Mouse (Mus musculus): ENCODE measurements at regions not wholly inside any gene's neighbourhood (a gene's known extent, or its start where the extent isn't known, plus 50 kb on each side); places are given as distances from the start of the nearest gene placed in this dataset.

DNA sequence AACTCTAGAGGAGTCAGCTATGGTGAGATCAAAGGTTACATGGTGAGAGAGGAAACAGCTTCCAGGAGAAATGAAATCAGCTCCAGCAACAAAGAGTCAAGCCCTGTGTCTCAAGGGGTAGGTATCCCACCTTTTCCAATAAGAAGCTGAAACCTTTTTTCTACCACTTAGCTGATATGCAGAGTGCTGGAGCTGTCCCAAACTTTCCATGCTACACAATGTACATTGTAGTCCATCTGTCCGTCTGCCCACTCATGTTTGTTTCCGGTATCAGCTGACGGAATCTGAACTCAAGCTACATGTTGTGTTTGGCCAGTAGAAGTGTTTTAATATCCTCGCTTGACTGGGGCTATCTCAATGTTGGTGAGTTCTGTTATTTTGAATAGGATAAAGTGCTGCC, 83.6 kb upstream of the Ngf start:
- no peaks in the 10 kb centered on the region for H3K36me3 ChIP-seq
- H3K4me2 ChIP-seq, result no peak overlapping the region
- H3K27ac ChIP-seq (replicated peaks), result no peak overlapping the region
- no peaks in the 10 kb centered on the region for H3K9me3 ChIP-seq
- H3K27me3 ChIP-seq, result no peaks in the 10 kb centered on the region
- H3K4me3 ChIP-seq, result no peak overlapping the region
- H3K9ac ChIP-seq, result no peak overlapping the region
- WGBS, result 89% methylated on average over 4 of the region's 4 CpGs
- ATAC-seq (ENCODE audit: low FRiP score, low read depth), result no peak
- H3K4me1 ChIP-seq (replicated peaks), result no peaks in the 10 kb centered on the region

DNA sequence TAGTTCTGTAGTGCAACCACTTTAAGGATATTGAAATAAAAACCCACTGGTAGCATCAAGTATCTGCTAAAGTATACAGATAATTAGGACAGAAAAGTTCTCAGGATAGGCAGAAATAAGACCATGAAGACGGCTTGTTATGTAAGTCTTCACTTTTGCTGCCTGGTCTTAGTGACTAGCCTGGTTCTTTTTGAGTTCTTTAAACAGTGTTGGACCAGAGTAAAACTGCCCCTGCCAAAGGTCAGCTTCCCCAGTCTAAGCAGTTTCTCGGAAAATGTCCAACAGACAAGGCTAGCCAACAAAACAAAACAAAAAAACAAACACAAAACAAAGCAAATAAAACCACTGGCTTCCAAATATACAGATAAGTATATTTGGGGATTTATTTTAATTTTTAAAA, 85.1 kb upstream of the Ngf start:
- 88% methylated on average over 2 of the region's 2 CpGs for WGBS

DNA sequence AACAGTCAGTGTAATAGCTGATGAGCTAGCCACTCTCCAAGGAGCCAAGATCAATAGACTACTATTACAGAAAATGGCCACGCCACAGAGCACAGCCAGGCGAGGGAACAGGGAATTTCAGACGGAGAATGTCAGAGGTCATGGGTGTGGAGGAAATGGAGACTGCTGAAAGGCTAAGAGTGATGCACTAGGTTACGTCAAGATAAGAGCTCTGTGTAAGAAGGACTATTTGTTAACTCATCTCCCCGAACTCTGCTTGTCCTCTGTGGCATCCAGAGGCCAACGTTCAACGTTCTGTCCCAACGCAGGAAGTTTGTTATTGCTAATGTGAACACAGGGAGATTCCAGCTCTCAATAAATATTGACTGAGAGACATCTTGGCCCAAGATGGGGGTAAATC, 86.0 kb upstream of the Ngf start:
- no peak overlapping the region for H3K4me2 ChIP-seq
- no peaks in the 10 kb centered on the region for H3K27me3 ChIP-seq
- ATAC-seq (ENCODE audit: low FRiP score, low read depth), result no peak
- 80% methylated on average over 8 of the region's 8 CpGs for WGBS
- H3K36me3 ChIP-seq, result no peaks in the 10 kb centered on the region
- H3K9ac ChIP-seq, result no peak overlapping the region
- no peak overlapping the region for H3K4me3 ChIP-seq
- no peaks in the 10 kb centered on the region for H3K4me1 ChIP-seq (replicated peaks)
- no peak overlapping the region for H3K27ac ChIP-seq (replicated peaks)
- H3K9me3 ChIP-seq, result no peaks in the 10 kb centered on the region

More for the DNA sequence above, 85.1 kb upstream of the Ngf start:
- Histone ChIP-seq H3K4me2 (no peak overlapping the region), H3K27ac (replicated peaks) (no peak overlapping the region), H3K4me1 (replicated peaks) (no peaks in the 10 kb centered on the region), H3K36me3 (no peaks in the 10 kb centered on the region), H3K27me3 (no peaks in the 10 kb centered on the region), H3K9ac (no peak overlapping the region), H3K9me3 (no peaks in the 10 kb centered on the region), H3K4me3 (no peak overlapping the region)
- ATAC-seq (ENCODE audit: low FRiP score, low read depth), result no peak

DNA sequence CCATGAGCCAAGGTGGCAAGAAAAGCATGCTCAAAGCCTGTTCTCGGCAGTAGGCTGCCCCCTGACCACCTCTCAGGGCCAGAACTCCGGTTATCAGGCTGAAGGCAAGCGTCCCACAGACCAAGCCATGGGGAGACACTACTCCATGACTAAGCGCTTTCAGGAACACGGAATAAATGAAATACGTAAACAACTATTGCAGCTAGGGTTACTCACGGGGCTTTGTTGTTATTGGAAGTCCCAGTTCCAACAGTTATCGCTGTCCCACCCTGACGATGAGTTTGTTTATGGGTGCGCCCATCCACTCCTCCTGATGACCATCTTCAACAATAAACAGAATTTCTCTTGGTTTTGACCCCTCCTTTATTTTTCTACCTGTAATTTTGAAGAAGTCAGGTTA, 88.0 kb upstream of the Ngf start:
- H3K4me1 ChIP-seq (replicated peaks), result no peaks in the 10 kb centered on the region
- ATAC-seq (ENCODE audit: low FRiP score, low read depth), result no peak
- no peaks in the 10 kb centered on the region for H3K36me3 ChIP-seq
- H3K4me2 ChIP-seq, result no peak overlapping the region
- H3K27ac ChIP-seq (replicated peaks), result no peak overlapping the region
- 91% methylated on average over 10 of the region's 10 CpGs for WGBS
- H3K9me3 ChIP-seq, result no peaks in the 10 kb centered on the region
- H3K9ac ChIP-seq, result no peak overlapping the region
- H3K27me3 ChIP-seq, result no peaks in the 10 kb centered on the region
- no peak overlapping the region for H3K4me3 ChIP-seq

DNA sequence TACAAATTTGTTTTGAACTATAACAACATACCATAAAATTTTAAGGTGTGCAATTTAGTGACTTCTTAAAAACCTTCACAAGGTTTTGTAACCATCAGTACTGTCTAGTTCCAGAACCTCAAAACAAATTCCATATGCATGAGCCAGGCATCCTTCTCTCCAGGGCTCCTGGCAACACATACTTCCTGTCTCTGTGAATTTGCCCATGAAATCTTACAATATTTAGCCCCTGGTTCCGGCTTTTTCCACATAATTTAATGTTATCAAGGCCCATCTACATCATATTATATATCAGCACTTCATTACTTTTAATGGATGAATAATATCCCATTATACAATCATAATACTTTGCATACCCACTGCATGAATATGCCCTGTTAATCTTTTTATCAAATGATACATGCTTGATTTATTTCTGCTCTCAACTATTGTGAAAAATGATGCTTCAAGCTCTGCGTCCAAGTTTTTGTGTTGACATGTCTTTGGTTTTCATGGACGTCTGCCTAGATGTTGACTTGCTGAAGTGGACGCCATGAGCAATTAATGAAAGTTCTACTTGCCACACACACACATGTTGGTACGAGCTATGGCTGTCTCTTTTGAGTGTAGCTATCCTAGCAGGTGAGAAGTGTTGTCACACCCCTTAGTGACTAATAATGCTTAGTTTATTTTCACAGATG, 95.2 kb upstream of the Ngf start:
- Histone ChIP-seq H3K4me2 (no peak overlapping the region), H3K27ac (replicated peaks) (no peak overlapping the region), H3K4me1 (replicated peaks) (no peaks in the 10 kb centered on the region), H3K4me3 (no peak overlapping the region), H3K36me3 (no peaks in the 10 kb centered on the region), H3K9ac (no peak overlapping the region), H3K27me3 (no peaks in the 10 kb centered on the region), H3K9me3 (no peaks in the 10 kb centered on the region)
- no peak for ATAC-seq (ENCODE audit: low FRiP score, low read depth)
- 81% methylated on average over 5 of the region's 5 CpGs for WGBS

DNA sequence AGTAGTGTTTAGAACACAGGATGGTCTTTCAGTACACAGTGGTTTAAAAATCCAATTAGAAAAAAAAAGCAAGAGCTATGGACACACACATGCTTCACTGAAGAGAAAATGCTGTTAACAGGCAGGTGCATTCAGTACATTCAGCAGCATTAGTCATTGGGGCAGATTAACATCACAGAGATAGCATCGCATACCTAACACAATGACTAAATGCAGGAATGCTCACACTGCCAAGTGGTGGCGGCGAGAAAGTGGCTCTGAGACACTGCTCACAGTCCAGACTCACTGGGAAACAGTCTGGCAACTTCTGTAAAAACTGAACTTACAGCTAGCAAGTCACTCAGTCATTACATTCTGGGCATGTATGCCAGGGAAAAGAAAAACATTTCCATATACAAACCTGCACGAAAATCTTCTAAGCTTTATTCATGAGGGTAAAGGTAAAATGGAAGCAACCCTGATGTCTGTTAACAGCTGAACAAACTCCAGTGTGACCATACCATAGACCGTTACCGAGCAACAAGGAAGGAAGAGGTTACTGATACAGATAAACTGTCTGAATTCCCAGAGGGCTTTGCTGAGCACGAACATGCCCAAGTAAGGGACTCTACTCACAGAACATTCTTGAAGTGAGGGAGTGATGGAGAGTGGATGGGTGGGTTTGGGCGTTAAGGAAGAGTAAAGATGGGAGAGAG, 97.4 kb upstream of the Ngf start:
- H3K4me3 ChIP-seq, result no peak overlapping the region
- no peaks in the 10 kb centered on the region for H3K27me3 ChIP-seq
- H3K36me3 ChIP-seq, result no peaks in the 10 kb centered on the region
- no peak for ATAC-seq (ENCODE audit: low FRiP score, low read depth)
- H3K27ac ChIP-seq (replicated peaks), result no peak overlapping the region
- H3K9me3 ChIP-seq, result no peaks in the 10 kb centered on the region
- no peak overlapping the region for H3K4me2 ChIP-seq
- H3K4me1 ChIP-seq (replicated peaks), result no peaks in the 10 kb centered on the region
- no peak overlapping the region for H3K9ac ChIP-seq
- WGBS, result 79% methylated on average over 8 of the region's 8 CpGs

DNA sequence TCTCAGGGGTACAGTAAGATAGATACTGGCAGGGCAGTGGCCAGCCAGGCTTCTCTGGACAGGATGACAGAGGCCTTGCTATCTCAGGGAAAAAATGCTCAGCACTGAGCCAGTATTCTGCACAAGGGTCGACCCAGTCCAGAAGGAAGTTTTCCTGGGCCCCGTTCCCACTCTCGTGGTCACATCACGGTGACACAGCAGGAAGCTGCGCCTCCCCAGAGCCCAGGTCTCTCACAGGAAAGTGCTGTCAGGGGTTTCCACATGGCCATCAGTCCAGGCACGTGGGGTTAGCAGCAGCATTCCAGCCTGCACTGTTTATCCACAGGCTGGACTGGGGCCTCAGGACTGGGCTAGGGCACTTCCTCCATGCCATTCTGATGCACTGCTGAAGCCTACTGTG, 103.5 kb upstream of the Ngf start:
- no peaks in the 10 kb centered on the region for H3K4me1 ChIP-seq (replicated peaks)
- 0 out of 2 replicates have a peak, but pooled peaks cover 2% of the 10 kb centered on the region for H3K27me3 ChIP-seq
- H3K4me2 ChIP-seq, result no peak overlapping the region
- no peak overlapping the region for H3K4me3 ChIP-seq
- H3K27ac ChIP-seq (replicated peaks), result no peak overlapping the region
- H3K9ac ChIP-seq, result no peak overlapping the region
- 59% methylated on average over 6 of the region's 6 CpGs for WGBS
- no peaks in the 10 kb centered on the region for H3K36me3 ChIP-seq
- ATAC-seq (ENCODE audit: low FRiP score, low read depth), result no peak
- no peaks in the 10 kb centered on the region for H3K9me3 ChIP-seq

DNA sequence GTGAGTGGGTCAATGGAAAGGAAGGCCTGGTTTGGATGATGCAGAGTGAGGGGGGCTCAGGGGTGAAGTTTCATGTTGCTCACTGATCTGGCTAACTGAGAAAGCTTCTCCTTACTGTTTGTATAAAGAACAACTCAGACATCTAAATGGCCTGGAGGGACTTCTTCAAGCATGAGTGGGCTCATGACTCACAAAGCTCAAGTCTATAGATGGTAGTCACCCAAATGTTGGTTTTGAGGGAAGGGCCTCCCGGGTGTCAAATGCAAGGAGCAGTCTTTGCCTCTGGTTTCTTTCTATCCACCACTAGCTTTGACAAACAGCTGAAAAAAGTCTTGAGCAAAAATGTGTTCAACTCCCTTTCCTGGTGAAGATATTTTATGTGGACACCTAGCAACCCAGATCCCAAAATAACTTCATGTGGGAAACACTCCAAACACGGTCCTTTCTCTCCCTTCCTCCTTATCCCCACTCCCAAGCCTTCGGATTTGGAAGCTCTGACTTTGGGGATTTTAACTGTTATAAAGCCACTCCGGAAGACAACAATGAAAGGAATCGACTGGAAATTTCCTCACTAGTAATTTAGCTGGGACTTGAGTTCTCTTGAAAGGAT, 105.3 kb upstream of the Ngf start:
- Histone ChIP-seq H3K9ac (no peak overlapping the region), H3K4me1 (replicated peaks) (no peaks in the 10 kb centered on the region), H3K9me3 (no peaks in the 10 kb centered on the region), H3K4me2 (no peak overlapping the region), H3K27me3 (peaks cover 14% of the 10 kb centered on the region), H3K36me3 (no peaks in the 10 kb centered on the region), H3K4me3 (no peak overlapping the region), H3K27ac (replicated peaks) (no peak overlapping the region)
- WGBS, result 90% methylated on average over 5 of the region's 5 CpGs
- ATAC-seq (ENCODE audit: low FRiP score, low read depth), result no peak

DNA sequence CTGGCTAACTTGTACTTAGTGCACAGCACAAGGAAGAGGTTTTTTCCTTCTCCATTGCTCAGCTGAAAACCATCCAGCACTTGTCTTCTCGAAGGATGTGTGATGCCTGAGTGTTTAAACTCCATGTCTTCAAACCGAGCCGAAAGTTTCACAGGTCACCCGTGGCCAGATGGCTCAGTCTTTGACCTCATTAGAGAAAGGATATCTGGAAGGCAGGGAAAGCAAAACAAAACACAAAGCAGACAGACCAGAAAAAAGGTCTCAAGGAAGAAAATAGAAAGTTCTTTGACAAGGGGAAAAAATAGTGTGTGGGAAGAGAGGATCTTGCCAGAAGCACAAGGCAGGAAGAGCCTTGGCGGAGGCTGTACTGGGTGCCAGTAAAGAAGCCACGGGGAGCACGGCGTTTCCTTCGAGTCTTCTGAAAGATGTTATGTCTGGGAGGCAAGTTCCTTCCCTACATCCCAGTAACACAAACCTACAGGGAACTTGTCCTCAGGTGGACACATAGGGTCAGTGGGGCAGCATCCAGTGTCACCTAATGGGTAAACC, 108.9 kb upstream of the Ngf start:
- no peaks in the 10 kb centered on the region for H3K9me3 ChIP-seq
- no peak overlapping the region for H3K9ac ChIP-seq
- H3K4me1 ChIP-seq (replicated peaks), result no peaks in the 10 kb centered on the region
- no peak overlapping the region for H3K27ac ChIP-seq (replicated peaks)
- H3K4me2 ChIP-seq, result no peak overlapping the region
- WGBS, result 84% methylated on average over 9 of the region's 9 CpGs
- no peak overlapping the region for H3K4me3 ChIP-seq
- no peaks in the 10 kb centered on the region for H3K36me3 ChIP-seq
- ATAC-seq (ENCODE audit: low FRiP score, low read depth), result no peak
- peaks cover 41% of the 10 kb centered on the region for H3K27me3 ChIP-seq

DNA sequence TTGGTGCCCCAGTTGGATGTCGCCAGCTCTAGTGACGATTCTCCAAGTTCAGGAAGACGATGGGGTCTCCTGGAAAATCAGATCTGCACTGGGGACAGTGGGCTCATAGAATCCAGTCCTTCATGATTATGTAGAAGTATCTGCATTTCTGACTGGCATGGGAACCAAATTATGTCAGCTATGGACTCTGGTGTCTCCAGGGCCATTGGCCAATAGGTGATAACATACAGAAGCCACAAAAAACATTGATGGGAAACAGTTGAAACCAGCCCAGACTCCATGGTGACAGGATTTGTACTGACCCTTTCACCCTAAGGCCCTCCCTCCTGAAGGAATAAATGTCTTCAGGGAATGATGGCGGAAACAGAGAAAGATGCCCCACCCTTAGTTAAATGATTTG, 110.9 kb upstream of the Ngf start:
- Histone ChIP-seq H3K27ac (replicated peaks) (no peak overlapping the region), H3K4me1 (replicated peaks) (no peaks in the 10 kb centered on the region), H3K4me3 (no peak overlapping the region), H3K9me3 (no peaks in the 10 kb centered on the region), H3K9ac (no peak overlapping the region), H3K36me3 (no peaks in the 10 kb centered on the region), H3K4me2 (no peak overlapping the region), H3K27me3 (peaks cover 51% of the 10 kb centered on the region)
- WGBS, result 93% methylated on average over 4 of the region's 4 CpGs
- ATAC-seq (ENCODE audit: low FRiP score, low read depth), result no peak

DNA sequence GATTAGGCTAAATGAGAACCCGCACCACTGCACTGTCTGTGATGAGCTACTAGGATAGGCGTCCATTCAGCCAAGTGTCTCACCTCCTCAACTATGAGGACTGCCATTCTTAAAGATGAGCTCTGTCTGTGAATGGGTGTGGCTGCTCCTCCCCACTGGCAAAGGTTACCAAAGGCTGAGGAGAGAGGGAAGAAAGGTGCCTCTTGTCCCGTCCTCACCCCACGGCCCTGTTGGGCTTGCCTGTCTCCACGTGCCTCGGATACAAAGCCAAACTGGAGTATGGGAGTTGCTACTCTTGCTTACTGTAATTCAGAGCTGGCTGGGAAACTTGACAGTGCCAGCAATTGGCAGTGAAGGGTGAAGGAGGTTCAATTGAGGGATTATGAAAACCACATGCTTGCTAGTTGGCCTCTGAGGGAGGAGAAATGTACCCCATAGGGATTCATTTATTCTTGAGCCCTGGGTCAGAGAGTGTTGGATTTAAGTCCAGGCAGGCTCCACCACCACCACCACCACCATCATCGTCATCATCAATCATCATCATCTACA, 112.6 kb upstream of the Ngf start:
- Histone ChIP-seq H3K4me1 (replicated peaks) (no peaks in the 10 kb centered on the region), H3K9ac (no peak overlapping the region), H3K4me2 (no peak overlapping the region), H3K36me3 (no peaks in the 10 kb centered on the region), H3K9me3 (no peaks in the 10 kb centered on the region), H3K27ac (replicated peaks) (no peak overlapping the region), H3K4me3 (no peak overlapping the region), H3K27me3 (peaks cover 58% of the 10 kb centered on the region)
- no peak for ATAC-seq (ENCODE audit: low FRiP score, low read depth)
- WGBS, result 78% methylated on average over 7 of the region's 7 CpGs

DNA sequence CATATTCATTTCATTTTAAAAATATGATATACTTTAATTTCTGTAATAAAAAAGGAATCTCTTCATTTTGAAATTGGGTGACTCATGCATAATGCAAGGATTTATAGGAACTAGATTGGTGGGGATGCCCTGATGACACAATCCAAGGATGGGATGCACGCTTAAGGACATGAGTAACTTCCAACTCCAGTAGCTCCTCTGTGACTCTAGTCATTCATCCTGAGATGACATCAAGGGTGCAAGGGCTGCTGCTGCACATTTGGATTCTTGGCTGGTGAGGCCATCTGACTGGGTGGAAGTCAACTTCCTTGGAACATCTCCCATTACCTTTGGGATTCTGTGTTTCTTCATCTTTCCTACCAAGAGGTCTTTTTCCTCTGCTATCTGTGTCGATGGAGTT, 114.4 kb upstream of the Ngf start:
- WGBS, result 91% methylated on average over 2 of the region's 2 CpGs

More for the DNA sequence above, 114.4 kb upstream of the Ngf start:
- no peak overlapping the region for H3K27ac ChIP-seq (replicated peaks)
- H3K27me3 ChIP-seq, result peaks cover 72% of the 10 kb centered on the region
- ATAC-seq (ENCODE audit: low FRiP score, low read depth), result no peak
- H3K4me3 ChIP-seq, result no peak overlapping the region
- H3K36me3 ChIP-seq, result no peaks in the 10 kb centered on the region
- no peaks in the 10 kb centered on the region for H3K9me3 ChIP-seq
- H3K4me1 ChIP-seq (replicated peaks), result no peaks in the 10 kb centered on the region
- no peak overlapping the region for H3K4me2 ChIP-seq
- H3K9ac ChIP-seq, result no peak overlapping the region

All from hindbrain, embryonic 15.5 days (tissue).